Mouse (Mus musculus): ENCODE data around the gene Zfp866.

Gene Zfp866

GRCm38 (mm10) chr8:69717232-69717580, 73.8 kb downstream of the Zfp866 start:
- DNase-seq (ENCODE audit: low spot score in 2 of 2) = no peak

- DNase-seq (ENCODE audit: low spot score in 2 of 2) = peak; percentile 99 to 100
These were observed 74.4 kb downstream of the Zfp866 start for GRCm38 (mm10) chr8:69716403-69717231.

GRCm38 (mm10) chr8:69715366-69715765, 75.6 kb downstream of the Zfp866 start:
- no peak for DNase-seq (ENCODE audit: low spot score in 2 of 2)

- no peak for DNase-seq (ENCODE audit: low spot score in 2 of 2)
These were observed 77.5 kb downstream of the Zfp866 start for GRCm38 (mm10) chr8:69713516-69713915.

Data from left cerebral cortex, adult 9 months (tissue).